Mouse (Mus musculus): Measurements from ENCODE around the gene Olfr444. TPM values are rescaled to one million over a fixed set of nuclear protein-coding genes. Genes with fewer than 3 reads are reported as not detected.

The Olfr444 gene
- not detected for total RNA-seq (2021)
- long read RNA-seq, experiment 1: 0 reads
- long read RNA-seq, experiment 2: 0 reads

DNA sequence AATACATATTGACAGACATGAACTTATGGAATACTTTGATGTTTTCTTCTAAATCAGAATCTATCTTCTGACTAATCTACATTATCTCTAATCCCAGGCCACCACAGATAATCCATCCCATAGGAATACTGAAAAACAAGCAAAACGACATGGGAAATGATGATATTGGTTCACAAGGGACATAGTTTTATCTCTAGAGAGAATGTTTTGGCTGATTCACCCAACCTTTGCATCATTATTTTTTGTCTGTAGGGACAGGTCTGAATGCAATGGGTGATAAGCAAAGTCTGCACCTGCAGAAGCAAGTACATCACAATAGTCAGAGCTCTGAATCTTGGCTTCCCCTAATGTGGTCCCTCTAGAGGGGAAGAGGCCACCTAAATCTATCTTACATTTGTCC, at the start of gene Olfr444:
TSS of gene Olfr444 (plus strand) at position 301 of the 400 bp plus-strand sequence.
- no peak for DNase-seq (ENCODE audit: low spot score in 2 of 2)

DNA sequence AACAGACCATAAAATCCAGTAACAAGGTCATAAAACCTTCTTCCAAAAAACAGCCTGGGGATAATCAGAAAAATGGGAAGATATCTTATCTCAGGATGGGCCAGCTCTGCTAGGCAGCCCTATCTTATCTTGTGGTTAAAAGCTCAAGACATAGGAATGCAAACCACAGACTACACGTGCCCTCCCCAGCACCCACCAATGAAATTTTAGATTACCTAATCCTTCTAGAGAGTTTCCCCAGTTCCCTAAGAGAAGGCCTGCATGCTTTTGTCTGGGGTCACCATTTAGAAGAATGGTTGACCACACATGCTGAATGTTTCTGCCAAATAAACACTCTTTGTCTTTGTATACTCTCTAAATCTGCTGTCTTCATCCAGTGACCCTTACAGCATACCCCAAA, 48.5 kb upstream of the Olfr444 start:
- DNase-seq (ENCODE audit: low spot score in 2 of 2): no peak

DNA sequence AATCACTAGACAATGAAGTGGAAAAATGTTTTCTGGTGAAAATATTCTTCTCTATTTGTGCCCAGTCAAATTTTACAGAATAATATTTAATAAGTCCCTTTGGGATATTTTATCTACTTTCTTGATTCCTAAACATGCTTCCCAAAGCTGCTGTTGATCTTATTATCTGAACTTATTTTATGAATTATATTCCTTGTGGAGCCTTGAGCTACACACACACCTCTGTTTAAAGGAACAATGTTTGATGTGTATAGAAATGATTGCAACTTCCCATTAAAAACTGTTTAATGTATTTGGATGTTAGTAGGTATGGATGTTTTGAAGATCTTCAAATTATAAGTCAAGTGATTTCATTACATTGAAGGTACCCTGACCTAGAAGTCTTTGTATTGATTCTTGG, 40.3 kb upstream of the Olfr444 start, which contains the start of gene Olfr447:
TSS of gene Olfr447 (plus strand) at position 301 of the 400 bp plus-strand sequence.
- no peak for DNase-seq (ENCODE audit: low spot score in 2 of 2)

DNA sequence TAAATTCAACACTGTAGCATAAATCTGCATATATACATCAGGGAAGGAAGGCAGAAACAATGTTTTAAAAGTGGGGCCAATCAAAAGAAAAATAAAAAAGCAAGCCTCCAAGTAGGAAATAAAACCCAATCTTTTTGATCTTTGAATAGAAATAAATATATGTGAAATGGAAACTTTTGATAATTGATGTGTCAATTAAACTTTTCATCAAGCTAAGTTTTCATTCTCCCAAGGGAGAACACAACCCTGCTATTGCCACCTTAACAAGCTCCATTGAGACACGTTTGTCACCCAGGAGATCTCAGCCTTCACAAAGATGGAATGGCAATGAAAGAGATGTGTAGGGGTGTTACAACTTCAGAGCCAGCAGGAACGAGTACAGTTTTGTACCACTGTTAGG, 27.8 kb upstream of the Olfr444 start, which contains the start of gene Olfr446:
TSS of gene Olfr446 (plus strand) at position 301 of the 400 bp plus-strand sequence.
- DNase-seq (ENCODE audit: low spot score in 2 of 2): no peak

DNA sequence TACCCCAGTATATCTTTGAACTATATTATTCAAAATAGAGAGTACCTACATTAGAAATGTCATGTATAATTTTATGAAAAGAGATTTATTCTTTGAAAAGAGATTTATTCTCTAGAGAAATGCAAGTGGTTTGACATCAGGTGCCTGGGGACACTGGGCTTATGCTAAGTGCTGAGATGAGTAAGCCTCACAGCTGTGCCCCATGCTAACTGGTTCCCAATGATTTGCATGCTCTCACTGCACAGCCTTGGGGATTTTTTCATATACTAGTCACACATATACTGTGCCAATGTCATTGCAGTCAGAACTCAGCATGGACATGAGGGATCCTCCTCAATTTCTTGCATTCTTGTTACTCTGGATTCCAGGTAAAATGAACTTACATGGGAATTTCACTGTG, 31.5 kb downstream of the Olfr444 start:
- no peak for DNase-seq (ENCODE audit: low spot score in 2 of 2)

Other genes with a start within 250 kb of the Olfr444 start
- gene Tcaf1, start 239.0 kb upstream of the Olfr444 start, total RNA-seq (2021): 10 to 100 TPM; 54.5 to 54.8 TPM
- not detected for gene Olfr453, start 209.7 kb upstream of the Olfr444 start, total RNA-seq (2021)
- not detected for gene Olfr38, start 192.7 kb upstream of the Olfr444 start, total RNA-seq (2021)
- gene Olfr452, start 164.0 kb upstream of the Olfr444 start, total RNA-seq (2021): not detected
- gene Olfr450, start 137.1 kb upstream of the Olfr444 start, total RNA-seq (2021): not detected
- gene Olfr449, start 114.7 kb upstream of the Olfr444 start, total RNA-seq (2021): not detected
- gene Olfr448, start 58.6 kb upstream of the Olfr444 start, total RNA-seq (2021): not detected
- not detected for gene Olfr447, start 40.2 kb upstream of the Olfr444 start, total RNA-seq (2021)
- not detected for gene Olfr446, start 27.7 kb upstream of the Olfr444 start, total RNA-seq (2021)
- not detected for gene Olfr441, start 157.3 kb downstream of the Olfr444 start, total RNA-seq (2021)
- not detected for gene Olfr237-ps1, start 197.5 kb downstream of the Olfr444 start, total RNA-seq (2021)
- gene Olfr437, start 214.2 kb downstream of the Olfr444 start, total RNA-seq (2021): not detected
- not detected for gene Olfr13, start 223.1 kb downstream of the Olfr444 start, total RNA-seq (2021)
- not detected for gene Olfr435, start 248.1 kb downstream of the Olfr444 start, total RNA-seq (2021)